Mouse (Mus musculus): ENCODE data around the gene Dll1. TPM values are rescaled to one million over a fixed set of nuclear protein-coding genes. Genes with fewer than 3 reads are reported as not detected.

The Dll1 gene
- polyA plus RNA-seq, 2 experiments = 7.3 to 10.1 TPM

GRCm38 (mm10) chr17:15350152-15350551 is 26.5 kb downstream of the Dll1 start:
- TF ChIP-seq POLR2A (IDR thresholded peaks at IDR 0.05; ENCODE audit: borderline replicate concordance, extremely low read depth, insufficient read depth, insufficient read length) = no peak
- Histone ChIP-seq H3K4me3 (replicated peaks; ENCODE audit: low read length) (no peak overlapping the region), H3K27me3 (ENCODE audit: control insufficient read depth, insufficient read depth, low read length) (no peaks in the 10 kb centered on the region), H3K4me2 (replicated peaks; ENCODE audit: low read depth, low read length, severe bottlenecking) (no peak overlapping the region), H3K4me1 (ENCODE audit: control insufficient read depth, insufficient read depth, low read length) (no peaks in the 10 kb centered on the region), H3K36me3 (ENCODE audit: control insufficient read depth, insufficient read depth, low read length) (no peaks in the 10 kb centered on the region), H3K27ac (replicated peaks; ENCODE audit: low read depth, low read length) (no peak overlapping the region), H3K9me3 (ENCODE audit: control insufficient read depth, low read length) (no peaks in the 10 kb centered on the region), H3K9ac (ENCODE audit: low read depth, low read length, severe bottlenecking) (no peak overlapping the region)
- ATAC-seq (ENCODE audit: low FRiP score, low read depth) (no peak), DNase-seq (ENCODE audit: low spot score) (no peak)
- WGBS = 58% methylated on average over 2 of the region's 2 CpGs

GRCm38 (mm10) chr17:15343071-15343822 is 33.4 kb downstream of the Dll1 start:
- H3K4me2 ChIP-seq (replicated peaks; ENCODE audit: low read depth, low read length, severe bottlenecking) = no peak overlapping the region
- ATAC-seq (ENCODE audit: low FRiP score, low read depth) = peak; percentile 60
- no peak overlapping the region for H3K4me3 ChIP-seq (replicated peaks; ENCODE audit: low read length)

GRCm38 (mm10) chr17:15337906-15338305 is 38.8 kb downstream of the Dll1 start:
- H3K27ac ChIP-seq (replicated peaks; ENCODE audit: low read depth, low read length) = no peak overlapping the region
- no peaks in the 10 kb centered on the region for H3K4me1 ChIP-seq (ENCODE audit: control insufficient read depth, insufficient read depth, low read length)
- TF ChIP-seq POLR2A (IDR thresholded peaks at IDR 0.05; ENCODE audit: borderline replicate concordance, extremely low read depth, insufficient read depth, insufficient read length) = no peak
- H3K4me3 ChIP-seq (replicated peaks; ENCODE audit: low read length) = no peak overlapping the region
- no peak overlapping the region for H3K9ac ChIP-seq (ENCODE audit: low read depth, low read length, severe bottlenecking)
- H3K4me2 ChIP-seq (replicated peaks; ENCODE audit: low read depth, low read length, severe bottlenecking) = no peak overlapping the region
- H3K9me3 ChIP-seq (ENCODE audit: control insufficient read depth, low read length) = no peaks in the 10 kb centered on the region
- no peaks in the 10 kb centered on the region for H3K36me3 ChIP-seq (ENCODE audit: control insufficient read depth, insufficient read depth, low read length)
- DNase-seq (ENCODE audit: low spot score) (no peak), ATAC-seq (ENCODE audit: low FRiP score, low read depth) (no peak)
- 50% methylated on average over 1 of the region's 1 CpGs for WGBS
- H3K27me3 ChIP-seq (ENCODE audit: control insufficient read depth, insufficient read depth, low read length) = no peaks in the 10 kb centered on the region

More at GRCm38 (mm10) chr17:15343071-15343822, 33.4 kb downstream of the Dll1 start:
- Histone ChIP-seq H3K27me3 (ENCODE audit: control insufficient read depth, insufficient read depth, low read length) (no peaks in the 10 kb centered on the region), H3K27ac (replicated peaks; ENCODE audit: low read depth, low read length) (no peak overlapping the region), H3K4me1 (ENCODE audit: control insufficient read depth, insufficient read depth, low read length) (no peaks in the 10 kb centered on the region), H3K36me3 (ENCODE audit: control insufficient read depth, insufficient read depth, low read length) (no peaks in the 10 kb centered on the region), H3K9me3 (ENCODE audit: control insufficient read depth, low read length) (no peaks in the 10 kb centered on the region), H3K9ac (ENCODE audit: low read depth, low read length, severe bottlenecking) (no peak overlapping the region)
- WGBS = 27% methylated on average over 14 of the region's 14 CpGs
- DNase-seq (ENCODE audit: low spot score) = no peak
- no peak for TF ChIP-seq POLR2A (IDR thresholded peaks at IDR 0.05; ENCODE audit: borderline replicate concordance, extremely low read depth, insufficient read depth, insufficient read length)

- Histone ChIP-seq H3K27ac (replicated peaks; ENCODE audit: low read depth, low read length) (no peak overlapping the region), H3K27me3 (ENCODE audit: control insufficient read depth, insufficient read depth, low read length) (no peaks in the 10 kb centered on the region), H3K9ac (ENCODE audit: low read depth, low read length, severe bottlenecking) (no peak overlapping the region), H3K36me3 (ENCODE audit: control insufficient read depth, insufficient read depth, low read length) (no peaks in the 10 kb centered on the region), H3K4me2 (replicated peaks; ENCODE audit: low read depth, low read length, severe bottlenecking) (no peak overlapping the region), H3K9me3 (ENCODE audit: control insufficient read depth, low read length) (no peaks in the 10 kb centered on the region), H3K4me1 (ENCODE audit: control insufficient read depth, insufficient read depth, low read length) (no peaks in the 10 kb centered on the region), H3K4me3 (replicated peaks; ENCODE audit: low read length) (no peak overlapping the region)
- DNase-seq (ENCODE audit: low spot score) = peak; percentile 10
- peak; percentile 71 for ATAC-seq (ENCODE audit: low FRiP score, low read depth)
- 72% methylated on average over 10 of the region's 10 CpGs for WGBS
- TF ChIP-seq POLR2A (IDR thresholded peaks at IDR 0.05; ENCODE audit: borderline replicate concordance, extremely low read depth, insufficient read depth, insufficient read length) = no peak
Measured at GRCm38 (mm10) chr17:15329740-15330318, 46.8 kb downstream of the Dll1 start.

- TF ChIP-seq POLR2A (IDR thresholded peaks at IDR 0.05; ENCODE audit: borderline replicate concordance, extremely low read depth, insufficient read depth, insufficient read length) = no peak
- Histone ChIP-seq H3K27me3 (ENCODE audit: control insufficient read depth, insufficient read depth, low read length) (no peaks in the 10 kb centered on the region), H3K9me3 (ENCODE audit: control insufficient read depth, low read length) (no peaks in the 10 kb centered on the region), H3K36me3 (ENCODE audit: control insufficient read depth, insufficient read depth, low read length) (no peaks in the 10 kb centered on the region), H3K4me3 (replicated peaks; ENCODE audit: low read length) (no peak overlapping the region), H3K4me2 (replicated peaks; ENCODE audit: low read depth, low read length, severe bottlenecking) (no peak overlapping the region), H3K9ac (ENCODE audit: low read depth, low read length, severe bottlenecking) (no peak overlapping the region), H3K4me1 (ENCODE audit: control insufficient read depth, insufficient read depth, low read length) (no peaks in the 10 kb centered on the region), H3K27ac (replicated peaks; ENCODE audit: low read depth, low read length) (no peak overlapping the region)
- DNase-seq (ENCODE audit: low spot score) (no peak), ATAC-seq (ENCODE audit: low FRiP score, low read depth) (no peak)
- WGBS = 85% methylated on average over 5 of the region's 5 CpGs
Measured at GRCm38 (mm10) chr17:15327106-15327505, 49.6 kb downstream of the Dll1 start.
